Mouse (Mus musculus) midbrain, embryonic 12.5 days (tissue): ENCODE measurements around the gene Tnpo1. TPM values are rescaled to one million over a fixed set of nuclear protein-coding genes. Genes with fewer than 3 reads are reported as not detected.

Experiments used
- ATAC-seq: fragments of 200-750 bp; cut with Nextera tagmentation; 2 replicates; pipeline ENCODE4 v1.8.0; 2017; ENCODE audit warnings: low read depth, moderate TSS enrichment, moderate library complexity; ENCODE audit not compliant: low FRiP score
- H3K27ac ChIP-seq: fragments of 300-500 bp; sonication (generic); replicated peaks from 2 replicates; pipeline ENCODE4 v1.5.1; 2016; ENCODE audit warnings: mild to moderate bottlenecking
- H3K27me3 ChIP-seq: fragments of 300-500 bp; sonication (generic); 2 replicates; pipeline ENCODE4 v1.6.1; 2016; ENCODE audit warnings: mild to moderate bottlenecking
- H3K36me3 ChIP-seq: fragments of 300-500 bp; sonication (generic); 2 replicates; pipeline ENCODE4 v1.6.1; 2016
- H3K4me1 ChIP-seq: fragments of 300-500 bp; sonication (generic); 2 replicates; pipeline ENCODE4 v1.6.1; 2016
- H3K4me2 ChIP-seq: fragments of 300-500 bp; sonication (generic); replicated peaks from 2 replicates; pipeline ENCODE4 v1.6.1; 2016; ENCODE audit warnings: mild to moderate bottlenecking, moderate library complexity
- H3K4me3 ChIP-seq: fragments of 300-500 bp; sonication (generic); 2 replicates; pipeline ENCODE4 v1.5.1; 2016; ENCODE audit warnings: mild to moderate bottlenecking
- H3K9ac ChIP-seq: fragments of 300-500 bp; sonication (generic); replicated peaks from 2 replicates; pipeline ENCODE4 v1.6.1; 2016; ENCODE audit warnings: mild to moderate bottlenecking, moderate library complexity
- H3K9me3 ChIP-seq: fragments of 300-500 bp; sonication (generic); 2 replicates; pipeline ENCODE4 v1.6.1; 2016; ENCODE audit warnings: mild to moderate bottlenecking
- WGBS: fragments of 180-500 bp; shearing (Covaris S2); methylation state at CpG from one replicate; pipeline ENCODE4 v1.1.7; 2016; 5-methylcytosine and 5-hydroxymethylcytosine counted together
- polyA plus RNA-seq: library from polyadenylated mRNA; unstranded; fragments of >200 nt; fragmentation: Nextera tagmentation; extraction: Ambion mirVana; gene quantifications from 2 replicates; pipeline ENCODE4 v1.2.1, GENCODE M21; 2016

Gene Tnpo1
- polyA plus RNA-seq, 1 experiment from 2014 or later, result 86.9 TPM

- Histone ChIP-seq H3K36me3 (peaks cover 16% of the 10 kb centered on the region; the same call in 1 of the 2 replicates), H3K4me1 (no peaks in the 10 kb centered on the region; the same call in 1 of the 2 replicates), H3K4me3 (no peak overlapping the region), H3K27ac (no peak overlapping the region), H3K9me3 (no peaks in the 10 kb centered on the region), H3K9ac (no peak overlapping the region), H3K27me3 (no peaks in the 10 kb centered on the region), H3K4me2 (no peak overlapping the region)
- 97% methylated on average over 2 of the region's 2 CpGs for WGBS
- ATAC-seq, result no peak
Observed at GRCm38 (mm10) chr13:98904608-98905007, 21.6 kb downstream of the Tnpo1 start.

- ATAC-seq, result no peak
- Histone ChIP-seq H3K4me2 (no peak overlapping the region), H3K36me3 (peaks cover 16% of the 10 kb centered on the region; the same call in 1 of the 2 replicates), H3K27me3 (no peaks in the 10 kb centered on the region), H3K4me3 (no peak overlapping the region), H3K9me3 (no peaks in the 10 kb centered on the region), H3K9ac (no peak overlapping the region), H3K27ac (no peak overlapping the region), H3K4me1 (0 out of 2 replicates have a peak, but pooled peaks cover 1% of the 10 kb centered on the region)
- WGBS, result 95% methylated on average over 8 of the region's 8 CpGs
Observed at GRCm38 (mm10) chr13:98902366-98903025, 23.7 kb downstream of the Tnpo1 start.

- H3K4me2 ChIP-seq, result no peak overlapping the region
- no peak for ATAC-seq
- H3K4me1 ChIP-seq, result 0 out of 2 replicates have a peak, but pooled peaks cover 5% of the 10 kb centered on the region
- peaks cover 9% of the 10 kb centered on the region; the same call in 1 of the 2 replicates for H3K36me3 ChIP-seq
- WGBS, result 92% methylated on average over 3 of the region's 3 CpGs
- H3K9me3 ChIP-seq, result no peaks in the 10 kb centered on the region
- no peak overlapping the region for H3K9ac ChIP-seq
- H3K27ac ChIP-seq, result no peak overlapping the region
- H3K27me3 ChIP-seq, result no peaks in the 10 kb centered on the region
- no peak overlapping the region for H3K4me3 ChIP-seq
Observed at GRCm38 (mm10) chr13:98899550-98899949, 26.6 kb downstream of the Tnpo1 start.

GRCm38 (mm10) chr13:98897577-98897976 lies 28.6 kb downstream of the Tnpo1 start:
- Histone ChIP-seq H3K27me3 (no peaks in the 10 kb centered on the region), H3K4me2 (no peak overlapping the region), H3K36me3 (peaks cover 4% of the 10 kb centered on the region; the same call in 1 of the 2 replicates), H3K4me1 (peaks cover 13% of the 10 kb centered on the region; the same call in 1 of the 2 replicates), H3K27ac (no peak overlapping the region), H3K9me3 (no peaks in the 10 kb centered on the region), H3K4me3 (no peak overlapping the region), H3K9ac (no peak overlapping the region)
- 91% methylated on average over 5 of the region's 5 CpGs for WGBS
- no peak for ATAC-seq

- Histone ChIP-seq H3K9me3 (no peaks in the 10 kb centered on the region), H3K27ac (no peak overlapping the region), H3K4me2 (no peak overlapping the region), H3K4me1 (peaks cover 18% of the 10 kb centered on the region), H3K9ac (no peak overlapping the region), H3K4me3 (no peak overlapping the region), H3K36me3 (no peaks in the 10 kb centered on the region; the same call in 1 of the 2 replicates), H3K27me3 (no peaks in the 10 kb centered on the region)
- WGBS, result 94% methylated on average over 7 of the region's 7 CpGs
- no peak for ATAC-seq
Observed at GRCm38 (mm10) chr13:98896434-98897126, 29.6 kb downstream of the Tnpo1 start.

GRCm38 (mm10) chr13:98896013-98896412 lies 30.2 kb downstream of the Tnpo1 start:
- 95% methylated on average over 4 of the region's 4 CpGs for WGBS

GRCm38 (mm10) chr13:98894900-98895299 lies 31.3 kb downstream of the Tnpo1 start:
- Histone ChIP-seq H3K36me3 (no peaks in the 10 kb centered on the region; the same call in 1 of the 2 replicates), H3K4me3 (no peak overlapping the region), H3K4me1 (peaks cover 25% of the 10 kb centered on the region), H3K27me3 (no peaks in the 10 kb centered on the region), H3K4me2 (no peak overlapping the region), H3K9ac (no peak overlapping the region), H3K27ac (no peak overlapping the region), H3K9me3 (no peaks in the 10 kb centered on the region)
- ATAC-seq, result no peak
- 50% methylated on average over 2 of the region's 2 CpGs for WGBS

More at GRCm38 (mm10) chr13:98896013-98896412, 30.2 kb downstream of the Tnpo1 start:
- no peak overlapping the region for H3K4me2 ChIP-seq
- H3K9ac ChIP-seq, result no peak overlapping the region
- no peaks in the 10 kb centered on the region for H3K27me3 ChIP-seq
- peaks cover 21% of the 10 kb centered on the region for H3K4me1 ChIP-seq
- H3K9me3 ChIP-seq, result no peaks in the 10 kb centered on the region
- H3K27ac ChIP-seq, result no peak overlapping the region
- H3K4me3 ChIP-seq, result no peak overlapping the region
- no peak for ATAC-seq
- no peaks in the 10 kb centered on the region; the same call in 1 of the 2 replicates for H3K36me3 ChIP-seq

- no peak overlapping the region for H3K9ac ChIP-seq
- peak overlapping the region; percentile 88; the same call in 1 of the 2 replicates for H3K4me3 ChIP-seq
- H3K27ac ChIP-seq, result no peak overlapping the region
- H3K27me3 ChIP-seq, result no peaks in the 10 kb centered on the region
- H3K4me1 ChIP-seq, result peaks cover 35% of the 10 kb centered on the region
- H3K4me2 ChIP-seq, result peak overlapping the region; percentile 72
- no peaks in the 10 kb centered on the region for H3K9me3 ChIP-seq
- WGBS, result 38% methylated on average over 8 of the region's 8 CpGs
- no peak for ATAC-seq
- H3K36me3 ChIP-seq, result peaks cover 13% of the 10 kb centered on the region
Observed at GRCm38 (mm10) chr13:98891443-98891842, 34.7 kb downstream of the Tnpo1 start.

- Histone ChIP-seq H3K27ac (peak overlapping the region; percentile 94), H3K9ac (peak overlapping the region; percentile 84), H3K36me3 (peaks cover 19% of the 10 kb centered on the region), H3K27me3 (no peaks in the 10 kb centered on the region), H3K9me3 (no peaks in the 10 kb centered on the region), H3K4me1 (peaks cover 35% of the 10 kb centered on the region), H3K4me2 (peak overlapping the region; percentile 72), H3K4me3 (peak overlapping the region; percentile 88)
- WGBS, result under 1% methylated on average over 31 of the region's 32 CpGs
- peak; percentile 91 for ATAC-seq
Observed at GRCm38 (mm10) chr13:98890871-98891219, 35.3 kb downstream of the Tnpo1 start.

GRCm38 (mm10) chr13:98890137-98890870 lies 35.9 kb downstream of the Tnpo1 start:
- no peaks in the 10 kb centered on the region for H3K27me3 ChIP-seq
- peak overlapping the region; percentile 84 for H3K9ac ChIP-seq
- ATAC-seq, result peak; percentile 65
- peaks cover 24% of the 10 kb centered on the region for H3K36me3 ChIP-seq
- H3K9me3 ChIP-seq, result no peaks in the 10 kb centered on the region
- peaks cover 33% of the 10 kb centered on the region for H3K4me1 ChIP-seq
- peak overlapping the region; percentile 88 for H3K4me3 ChIP-seq
- peak overlapping the region; percentile 72 for H3K4me2 ChIP-seq
- WGBS, result under 1% methylated on average over 65 of the region's 71 CpGs
- H3K27ac ChIP-seq, result peak overlapping the region; percentile 94

- no peak overlapping the region for H3K27ac ChIP-seq
- H3K4me1 ChIP-seq, result peaks cover 31% of the 10 kb centered on the region
- H3K4me2 ChIP-seq, result peak overlapping the region; percentile 72
- H3K36me3 ChIP-seq, result peaks cover 30% of the 10 kb centered on the region
- WGBS, result 50% methylated on average over 11 of the region's 12 CpGs
- H3K9ac ChIP-seq, result no peak overlapping the region
- no peak overlapping the region for H3K4me3 ChIP-seq
- ATAC-seq, result no peak
- H3K27me3 ChIP-seq, result no peaks in the 10 kb centered on the region
- no peaks in the 10 kb centered on the region for H3K9me3 ChIP-seq
Observed at GRCm38 (mm10) chr13:98889211-98889610, 37.0 kb downstream of the Tnpo1 start.

- H3K4me1 ChIP-seq, result 0 out of 2 replicates have a peak, but pooled peaks cover 2% of the 10 kb centered on the region
- H3K9me3 ChIP-seq, result no peaks in the 10 kb centered on the region
- H3K27ac ChIP-seq, result no peak overlapping the region
- H3K4me2 ChIP-seq, result no peak overlapping the region
- H3K9ac ChIP-seq, result no peak overlapping the region
- WGBS, result 95% methylated on average over 5 of the region's 5 CpGs
- no peak for ATAC-seq
- H3K36me3 ChIP-seq, result peaks cover 71% of the 10 kb centered on the region
- no peaks in the 10 kb centered on the region for H3K27me3 ChIP-seq
- no peak overlapping the region for H3K4me3 ChIP-seq
Observed at GRCm38 (mm10) chr13:98883774-98884173, 42.4 kb downstream of the Tnpo1 start.
